Mouse (Mus musculus) heart, adult 10 weeks (tissue): ENCODE measurements around the gene Hist1h2ao. TPM values are rescaled to one million over a fixed set of nuclear protein-coding genes. Genes with fewer than 3 reads are reported as not detected.

Experiments used
- polyA plus RNA-seq: library from polyadenylated mRNA; stranded (reverse); fragments of 350-450 nt; fragmentation: Illumina TruSeq; extraction: RNeasy Lipid Tissue Mini Kit (QIAGEN cat#74804); gene quantifications from one replicate; pipeline ENCODE4 v1.2.3, GENCODE M21; 2014; ENCODE audit warnings: low read depth, low replicate concordance

Hist1h2ao gene
- polyA plus RNA-seq = not detected

DNA sequence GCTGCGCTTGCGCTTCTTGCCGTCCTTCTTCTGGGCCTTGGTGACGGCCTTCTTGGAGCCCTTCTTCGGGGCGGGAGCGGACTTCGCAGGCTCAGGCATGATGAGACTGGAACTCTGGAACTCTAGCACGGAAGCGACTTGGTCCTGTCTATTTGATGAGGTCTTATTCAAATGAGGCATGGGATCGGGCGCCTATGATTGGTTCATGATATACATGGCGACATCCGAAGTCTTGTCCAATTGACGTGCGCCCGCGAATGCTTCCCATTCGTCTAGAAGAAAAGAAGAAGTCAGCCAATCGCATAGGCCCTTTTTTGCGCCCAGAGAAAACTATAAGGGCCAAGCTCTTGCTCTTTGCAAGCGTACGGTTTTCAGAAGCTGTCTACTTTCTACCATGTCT, at the start of gene Hist1h2ao, which contains the start of gene Hist1h2bq:
Gene Hist1h2ao (plus strand): TSS at position 393 of the 400 bp plus-strand sequence.
Gene Hist1h2bq (minus strand): TSS at position 125 of the 400 bp plus-strand sequence.

DNA sequence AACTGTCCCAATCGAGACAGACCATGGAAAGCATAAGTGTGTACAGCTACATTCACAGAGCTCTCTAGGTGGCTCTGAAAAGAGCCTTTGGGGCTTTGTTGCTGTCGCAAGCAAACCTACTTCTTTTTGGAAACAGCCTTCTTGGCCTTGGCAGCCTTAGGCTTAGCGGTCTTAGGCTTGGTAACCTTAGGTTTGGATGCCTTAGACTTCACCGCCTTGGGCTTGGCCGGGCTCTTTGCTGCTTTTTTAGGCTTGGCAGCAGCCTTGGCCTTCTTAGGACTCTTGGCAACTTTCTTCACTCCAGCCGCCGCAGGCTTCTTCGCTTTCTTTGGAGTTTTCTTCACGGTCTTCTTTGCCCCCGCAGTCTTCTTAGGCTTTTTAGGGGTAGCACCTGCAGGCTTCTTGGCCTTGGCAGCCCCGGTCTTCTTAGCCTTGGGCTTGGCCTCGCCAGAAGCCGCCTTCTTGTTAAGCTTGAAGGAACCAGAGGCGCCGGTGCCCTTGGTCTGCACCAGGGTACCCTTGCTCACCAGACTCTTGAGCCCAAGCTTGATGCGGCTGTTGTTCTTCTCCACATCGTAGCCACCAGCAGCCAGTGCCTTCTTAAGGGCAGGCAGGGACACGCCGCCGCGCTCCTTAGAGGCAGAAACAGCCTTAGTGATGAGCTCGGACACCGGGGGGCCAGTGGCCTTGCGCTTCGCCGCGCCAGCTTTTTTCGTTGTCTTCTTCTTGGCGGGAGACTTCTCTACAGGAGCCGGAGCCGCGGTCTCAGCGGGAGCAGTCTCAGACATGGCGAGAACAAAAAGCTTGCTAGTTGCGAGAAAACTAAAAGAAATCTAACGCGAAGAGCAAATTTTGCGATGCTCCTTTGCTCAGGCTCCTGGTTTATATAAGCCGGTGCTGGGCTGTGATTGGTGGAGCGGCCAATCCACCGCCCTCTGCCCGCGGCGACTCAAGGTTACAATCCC, 30.2 kb upstream of the Hist1h2ao start, which contains the start of gene Hist1h1b:
Gene Hist1h1b (minus strand): TSS at position 859 of the 965 bp plus-strand sequence.

DNA sequence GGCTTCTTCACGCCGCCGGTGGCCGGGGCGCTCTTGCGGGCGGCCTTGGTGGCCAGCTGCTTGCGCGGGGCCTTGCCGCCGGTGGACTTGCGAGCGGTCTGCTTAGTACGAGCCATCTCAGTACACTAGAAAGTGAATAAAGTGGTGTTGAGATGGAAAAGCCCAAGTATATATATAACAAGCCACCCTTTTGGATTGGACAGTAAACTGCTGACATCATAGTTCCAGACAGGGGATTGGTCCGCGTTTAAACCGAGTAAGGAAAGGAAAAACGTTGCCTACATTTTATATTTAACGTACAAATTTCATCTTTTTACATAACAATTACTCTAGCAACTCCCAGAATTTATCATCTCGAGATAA, 27.0 kb upstream of the Hist1h2ao start, which contains the start of gene Hist1h3i:
Gene Hist1h3i (minus strand): TSS at position 116 of the 363 bp plus-strand sequence.

DNA sequence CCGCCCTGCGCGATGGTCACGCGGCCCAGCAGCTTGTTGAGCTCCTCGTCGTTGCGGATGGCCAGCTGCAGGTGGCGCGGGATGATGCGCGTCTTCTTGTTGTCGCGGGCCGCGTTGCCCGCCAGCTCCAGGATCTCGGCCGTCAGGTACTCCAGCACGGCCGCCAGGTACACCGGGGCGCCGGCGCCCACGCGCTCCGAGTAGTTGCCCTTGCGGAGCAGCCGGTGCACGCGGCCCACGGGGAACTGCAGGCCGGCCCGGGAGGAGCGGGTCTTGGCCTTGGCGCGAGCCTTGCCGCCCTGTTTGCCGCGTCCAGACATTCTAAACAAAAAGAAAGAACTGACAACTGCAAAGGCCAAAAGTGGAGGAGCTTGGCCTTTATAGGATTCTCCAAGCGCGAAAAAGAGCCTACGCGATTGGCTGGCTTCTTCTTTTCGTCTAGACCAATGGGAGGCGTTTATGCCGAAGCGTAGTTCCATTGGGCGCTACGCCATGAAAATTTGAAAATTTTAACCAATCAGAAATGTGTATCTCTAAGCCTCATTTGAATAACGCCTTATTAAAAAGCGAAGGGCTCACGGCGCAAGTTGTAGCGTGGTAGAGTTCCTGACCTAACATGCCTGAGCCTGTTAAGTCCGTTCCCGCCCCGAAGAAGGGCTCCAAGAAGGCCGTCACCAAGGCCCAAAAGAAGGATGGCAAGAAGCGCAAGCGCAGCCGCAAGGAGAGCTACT, 23.2 kb upstream of the Hist1h2ao start, which contains the start of the genes Hist1h2an and Hist1h2bp:
Gene Hist1h2an (minus strand): TSS at position 320 of the 731 bp plus-strand sequence.
Gene Hist1h2bp (plus strand): TSS at position 563 of the 731 bp plus-strand sequence.

DNA sequence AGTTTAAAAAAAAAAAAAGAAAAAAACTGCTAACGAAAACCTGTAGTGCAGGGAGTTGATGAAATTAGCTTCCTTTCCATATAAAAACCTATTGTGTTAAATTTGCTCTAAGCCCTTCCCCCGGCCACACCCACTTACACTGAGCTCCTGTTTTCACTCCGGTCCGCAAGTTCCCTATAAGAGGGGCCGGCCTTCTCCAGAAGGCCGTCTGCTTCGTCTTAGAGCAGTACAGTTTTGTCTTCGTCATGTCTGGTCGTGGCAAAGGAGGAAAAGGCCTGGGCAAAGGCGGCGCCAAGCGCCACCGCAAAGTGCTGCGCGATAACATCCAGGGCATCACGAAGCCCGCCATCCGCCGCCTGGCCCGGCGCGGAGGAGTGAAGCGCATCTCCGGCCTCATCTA, 1.3 kb downstream of the Hist1h2ao start, which contains the start of gene Hist1h4m:
Gene Hist1h4m (plus strand): TSS at position 208 of the 400 bp plus-strand sequence.

DNA sequence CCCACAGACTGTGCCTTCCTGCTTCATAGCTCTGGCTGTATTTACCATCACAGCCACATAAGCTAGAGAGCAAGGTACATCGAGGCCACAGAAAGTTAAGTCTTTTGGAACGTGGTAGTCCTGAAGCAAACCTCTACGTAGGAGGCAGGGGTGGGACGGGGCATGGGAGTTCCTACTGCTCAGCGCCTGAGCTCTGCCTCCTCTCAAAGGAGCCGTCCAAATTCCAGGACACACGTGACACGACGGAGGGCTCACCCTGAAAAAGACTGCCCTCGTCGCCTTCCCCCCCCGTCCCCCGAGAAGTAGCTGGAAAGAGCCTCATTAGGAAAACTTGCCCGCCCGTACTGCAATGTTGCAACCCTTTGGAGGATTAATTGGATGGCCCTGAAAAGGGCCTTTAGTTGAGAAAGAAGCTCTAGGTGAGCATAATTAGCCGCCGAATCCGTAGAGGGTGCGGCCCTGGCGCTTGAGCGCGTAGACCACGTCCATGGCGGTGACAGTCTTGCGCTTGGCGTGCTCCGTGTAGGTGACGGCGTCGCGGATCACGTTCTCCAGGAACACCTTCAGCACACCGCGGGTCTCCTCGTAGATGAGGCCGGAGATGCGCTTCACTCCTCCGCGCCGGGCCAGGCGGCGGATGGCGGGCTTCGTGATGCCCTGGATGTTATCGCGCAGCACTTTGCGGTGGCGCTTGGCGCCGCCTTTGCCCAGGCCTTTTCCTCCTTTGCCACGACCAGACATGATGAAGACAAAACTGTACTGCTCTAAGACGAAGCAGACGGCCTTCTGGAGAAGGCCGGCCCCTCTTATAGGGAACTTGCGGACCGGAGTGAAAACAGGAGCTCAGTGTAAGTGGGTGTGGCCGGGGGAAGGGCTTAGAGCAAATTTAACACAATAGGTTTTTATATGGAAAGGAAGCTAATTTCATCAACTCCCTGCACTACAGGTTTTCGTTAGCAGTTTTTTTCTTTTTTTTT, 21.4 kb downstream of the Hist1h2ao start, which contains the start of gene Hist1h4n:
Gene Hist1h4n (minus strand): TSS at position 779 of the 977 bp plus-strand sequence.

DNA sequence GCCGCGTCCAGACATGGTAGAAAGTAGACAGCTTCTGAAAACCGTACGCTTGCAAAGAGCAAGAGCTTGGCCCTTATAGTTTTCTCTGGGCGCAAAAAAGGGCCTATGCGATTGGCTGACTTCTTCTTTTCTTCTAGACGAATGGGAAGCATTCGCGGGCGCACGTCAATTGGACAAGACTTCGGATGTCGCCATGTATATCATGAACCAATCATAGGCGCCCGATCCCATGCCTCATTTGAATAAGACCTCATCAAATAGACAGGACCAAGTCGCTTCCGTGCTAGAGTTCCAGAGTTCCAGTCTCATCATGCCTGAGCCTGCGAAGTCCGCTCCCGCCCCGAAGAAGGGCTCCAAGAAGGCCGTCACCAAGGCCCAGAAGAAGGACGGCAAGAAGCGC, 23.2 kb downstream of the Hist1h2ao start, which contains the start of the genes Hist1h2ap and Hist1h2br:
Gene Hist1h2ap (minus strand): TSS at position 47 of the 400 bp plus-strand sequence.
Gene Hist1h2br (plus strand): TSS at position 283 of the 400 bp plus-strand sequence.

Other genes with a start within 250 kb of the Hist1h2ao start
- not detected for gene Olfr1364, start 228.7 kb upstream of the Hist1h2ao start, polyA plus RNA-seq
- not detected for gene Olfr1362, start 196.4 kb upstream of the Hist1h2ao start, polyA plus RNA-seq
- gene Olfr11, start 167.9 kb upstream of the Hist1h2ao start, polyA plus RNA-seq = not detected
- gene Olfr1361, start 147.1 kb upstream of the Hist1h2ao start, polyA plus RNA-seq = not detected
- not detected for gene Olfr1360, start 133.1 kb upstream of the Hist1h2ao start, polyA plus RNA-seq
- not detected for gene Olfr1359, start 112.4 kb upstream of the Hist1h2ao start, polyA plus RNA-seq
- not detected for gene Hist1h2bl, start 94.3 kb upstream of the Hist1h2ao start, polyA plus RNA-seq
- gene Hist1h2ai, start 94.0 kb upstream of the Hist1h2ao start, polyA plus RNA-seq = not detected
- gene Hist1h3h, start 92.8 kb upstream of the Hist1h2ao start, polyA plus RNA-seq = not detected
- gene Hist1h2bm, start 88.4 kb upstream of the Hist1h2ao start, polyA plus RNA-seq = not detected
- gene Hist1h4j, start 75.4 kb upstream of the Hist1h2ao start, polyA plus RNA-seq = not detected
- gene Hist1h4k, start 60.0 kb upstream of the Hist1h2ao start, polyA plus RNA-seq = not detected
- gene Hist1h2ak, start 56.6 kb upstream of the Hist1h2ao start, polyA plus RNA-seq = not detected
- not detected for gene Hist1h2bn, start 56.3 kb upstream of the Hist1h2ao start, polyA plus RNA-seq
- gene Hist1h1b, start 29.8 kb upstream of the Hist1h2ao start, polyA plus RNA-seq = not detected
- 2.4 TPM for gene Hist1h3i, start 27.1 kb upstream of the Hist1h2ao start, polyA plus RNA-seq
- not detected for gene Hist1h2an, start 23.2 kb upstream of the Hist1h2ao start, polyA plus RNA-seq
- gene Hist1h2bp, start 23.0 kb upstream of the Hist1h2ao start, polyA plus RNA-seq = not detected
- gene Hist1h2bq, start 268 bp upstream of the Hist1h2ao start, polyA plus RNA-seq = 0.92 TPM
- gene Hist1h4m, start 1.3 kb downstream of the Hist1h2ao start, polyA plus RNA-seq = not detected
- gene Hist1h4n, start 21.7 kb downstream of the Hist1h2ao start, polyA plus RNA-seq = not detected
- gene Hist1h2ap, start 23.0 kb downstream of the Hist1h2ao start, polyA plus RNA-seq = not detected
- gene Hist1h2br, start 23.3 kb downstream of the Hist1h2ao start, polyA plus RNA-seq = not detected
- gene Zfp184, start 134.6 kb downstream of the Hist1h2ao start, polyA plus RNA-seq = 0.31 TPM
- gene Pom121l2, start 170.7 kb downstream of the Hist1h2ao start, polyA plus RNA-seq = not detected
- not detected for gene Prss16, start 199.3 kb downstream of the Hist1h2ao start, polyA plus RNA-seq
- gene Hist1h2ah, start 225.1 kb downstream of the Hist1h2ao start, polyA plus RNA-seq = not detected
- gene Hist1h2bk, start 225.4 kb downstream of the Hist1h2ao start, polyA plus RNA-seq = not detected
- gene Hist1h4i, start 230.9 kb downstream of the Hist1h2ao start, polyA plus RNA-seq = 6.0 TPM
- gene Hist1h2ag, start 232.5 kb downstream of the Hist1h2ao start, polyA plus RNA-seq = not detected
- not detected for gene Hist1h2bj, start 232.7 kb downstream of the Hist1h2ao start, polyA plus RNA-seq